Mouse (Mus musculus): Measurements from ENCODE around the gene Zfp36l2. TPM values are rescaled to one million over a fixed set of nuclear protein-coding genes. Genes with fewer than 3 reads are reported as not detected.

Gene Zfp36l2
- polyA plus RNA-seq, 1 experiment from 2014 or later = 15.6 TPM

- H3K4me2 ChIP-seq (replicated peaks; ENCODE audit: low read depth, low read length) = no peak overlapping the region
- H3K4me3 ChIP-seq (ENCODE audit: low read depth, low read length) = no peak overlapping the region
- 80% methylated on average over 7 of the region's 7 CpGs for WGBS
- peaks cover 7% of the 10 kb centered on the region for H3K4me1 ChIP-seq (ENCODE audit: insufficient read depth, low read depth, low read length)
- DNase-seq (ENCODE audit: low spot score) (no peak), ATAC-seq (no peak)
- no peak overlapping the region for H3K27ac ChIP-seq (ENCODE audit: low read length)
- no peak overlapping the region for H3K9ac ChIP-seq (replicated peaks; ENCODE audit: low read depth)
- H3K27me3 ChIP-seq (replicated peaks; ENCODE audit: insufficient read depth, low read length) = no peaks in the 10 kb centered on the region
- no peaks in the 10 kb centered on the region for H3K36me3 ChIP-seq (ENCODE audit: insufficient read depth, low read length)
- TF ChIP-seq CTCF (IDR thresholded peaks at IDR 0.05) (no peak), EP300 (IDR thresholded peaks at IDR 0.05) (no peak)
- no peaks in the 10 kb centered on the region for H3K9me3 ChIP-seq (ENCODE audit: low read length)
These were observed 11.3 kb downstream of the Zfp36l2 start for GRCm38 (mm10) chr17:84176446-84176845.

- no peaks in the 10 kb centered on the region for H3K9me3 ChIP-seq (ENCODE audit: low read length)
- no peaks in the 10 kb centered on the region for H3K36me3 ChIP-seq (ENCODE audit: insufficient read depth, low read length)
- H3K4me2 ChIP-seq (replicated peaks; ENCODE audit: low read depth, low read length) = no peak overlapping the region
- no peak overlapping the region for H3K27ac ChIP-seq (ENCODE audit: low read length)
- 0 out of 2 replicates have a peak, but pooled peaks cover 1% of the 10 kb centered on the region for H3K4me1 ChIP-seq (ENCODE audit: insufficient read depth, low read depth, low read length)
- ATAC-seq (no peak), DNase-seq (ENCODE audit: low spot score) (no peak)
- TF ChIP-seq EP300 (IDR thresholded peaks at IDR 0.05) (no peak), CTCF (IDR thresholded peaks at IDR 0.05) (no peak)
- 96% methylated on average over 17 of the region's 17 CpGs for WGBS
- no peaks in the 10 kb centered on the region for H3K27me3 ChIP-seq (replicated peaks; ENCODE audit: insufficient read depth, low read length)
- H3K9ac ChIP-seq (replicated peaks; ENCODE audit: low read depth) = no peak overlapping the region
- no peak overlapping the region for H3K4me3 ChIP-seq (ENCODE audit: low read depth, low read length)
These were observed 12.6 kb downstream of the Zfp36l2 start for GRCm38 (mm10) chr17:84175196-84175595.

GRCm38 (mm10) chr17:84167377-84167776 lies 20.4 kb downstream of the Zfp36l2 start:
- TF ChIP-seq EP300 (IDR thresholded peaks at IDR 0.05) = no peak
- TF ChIP-seq CTCF (IDR thresholded peaks at IDR 0.05) = no peak

GRCm38 (mm10) chr17:84166135-84166860 lies 21.4 kb downstream of the Zfp36l2 start:
- 0 out of 2 replicates have a peak, but pooled peaks have one; percentile 12 for ATAC-seq
- H3K4me1 ChIP-seq (ENCODE audit: insufficient read depth, low read depth, low read length) = peaks cover 13% of the 10 kb centered on the region

More at GRCm38 (mm10) chr17:84167377-84167776, 20.4 kb downstream of the Zfp36l2 start:
- peak; percentile 30; the same call in 1 of the 2 replicates for ATAC-seq
- 87% methylated on average over 4 of the region's 4 CpGs for WGBS
- no peak overlapping the region for H3K27ac ChIP-seq (ENCODE audit: low read length)
- H3K27me3 ChIP-seq (replicated peaks; ENCODE audit: insufficient read depth, low read length) = no peaks in the 10 kb centered on the region
- no peak for DNase-seq (ENCODE audit: low spot score)
- H3K4me2 ChIP-seq (replicated peaks; ENCODE audit: low read depth, low read length) = no peak overlapping the region
- H3K4me1 ChIP-seq (ENCODE audit: insufficient read depth, low read depth, low read length) = peaks cover 3% of the 10 kb centered on the region; the same call in 1 of the 2 replicates
- H3K4me3 ChIP-seq (ENCODE audit: low read depth, low read length) = no peak overlapping the region
- no peaks in the 10 kb centered on the region for H3K36me3 ChIP-seq (ENCODE audit: insufficient read depth, low read length)
- H3K9me3 ChIP-seq (ENCODE audit: low read length) = no peaks in the 10 kb centered on the region
- no peak overlapping the region for H3K9ac ChIP-seq (replicated peaks; ENCODE audit: low read depth)

GRCm38 (mm10) chr17:84165735-84166134 lies 22.0 kb downstream of the Zfp36l2 start:
- Histone ChIP-seq H3K9ac (replicated peaks; ENCODE audit: low read depth) (no peak overlapping the region), H3K4me1 (ENCODE audit: insufficient read depth, low read depth, low read length) (peaks cover 16% of the 10 kb centered on the region), H3K36me3 (ENCODE audit: insufficient read depth, low read length) (no peaks in the 10 kb centered on the region), H3K9me3 (ENCODE audit: low read length) (no peaks in the 10 kb centered on the region), H3K27ac (ENCODE audit: low read length) (no peak overlapping the region), H3K27me3 (replicated peaks; ENCODE audit: insufficient read depth, low read length) (no peaks in the 10 kb centered on the region), H3K4me2 (replicated peaks; ENCODE audit: low read depth, low read length) (no peak overlapping the region), H3K4me3 (ENCODE audit: low read depth, low read length) (no peak overlapping the region)
- TF ChIP-seq EP300 (IDR thresholded peaks at IDR 0.05) (no peak), CTCF (IDR thresholded peaks at IDR 0.05) (no peak)
- DNase-seq (ENCODE audit: low spot score) (no peak), ATAC-seq (no peak)
- 83% methylated on average over 3 of the region's 3 CpGs for WGBS

More at GRCm38 (mm10) chr17:84166135-84166860, 21.4 kb downstream of the Zfp36l2 start:
- TF ChIP-seq EP300 (IDR thresholded peaks at IDR 0.05) (no peak), CTCF (IDR thresholded peaks at IDR 0.05) (no peak)
- H3K27me3 ChIP-seq (replicated peaks; ENCODE audit: insufficient read depth, low read length) = no peaks in the 10 kb centered on the region
- no peak overlapping the region for H3K4me3 ChIP-seq (ENCODE audit: low read depth, low read length)
- WGBS = 75% methylated on average over 9 of the region's 9 CpGs
- H3K27ac ChIP-seq (ENCODE audit: low read length) = no peak overlapping the region
- H3K9ac ChIP-seq (replicated peaks; ENCODE audit: low read depth) = no peak overlapping the region
- no peak overlapping the region for H3K4me2 ChIP-seq (replicated peaks; ENCODE audit: low read depth, low read length)
- no peaks in the 10 kb centered on the region for H3K9me3 ChIP-seq (ENCODE audit: low read length)
- no peak for DNase-seq (ENCODE audit: low spot score)
- no peaks in the 10 kb centered on the region for H3K36me3 ChIP-seq (ENCODE audit: insufficient read depth, low read length)

- WGBS = 88% methylated on average over 8 of the region's 8 CpGs
- Histone ChIP-seq H3K27me3 (replicated peaks; ENCODE audit: insufficient read depth, low read length) (no peaks in the 10 kb centered on the region), H3K9me3 (ENCODE audit: low read length) (no peaks in the 10 kb centered on the region), H3K36me3 (ENCODE audit: insufficient read depth, low read length) (no peaks in the 10 kb centered on the region), H3K4me1 (ENCODE audit: insufficient read depth, low read depth, low read length) (peaks cover 16% of the 10 kb centered on the region), H3K9ac (replicated peaks; ENCODE audit: low read depth) (no peak overlapping the region), H3K4me3 (ENCODE audit: low read depth, low read length) (no peak overlapping the region), H3K27ac (ENCODE audit: low read length) (no peak overlapping the region), H3K4me2 (replicated peaks; ENCODE audit: low read depth, low read length) (no peak overlapping the region)
- ATAC-seq = no peak
- DNase-seq (ENCODE audit: low spot score) = no peak
- TF ChIP-seq CTCF (IDR thresholded peaks at IDR 0.05) (no peak), EP300 (IDR thresholded peaks at IDR 0.05) (no peak)
These were observed 23.6 kb downstream of the Zfp36l2 start for GRCm38 (mm10) chr17:84164146-84164545.
